Mouse (Mus musculus) thymus, postnatal 25 days (tissue): Measurements from ENCODE around the gene Stx19.
A peak's percentile ranks its signal among the peaks of the same experiment; 100 is the strongest.

Experiments used
- DNase-seq: peaks from one replicate; pipeline ENCODE4 v3.0.0; 2022

The Stx19 gene

GRCm38 (mm10) chr16:62852464-62853252 lies 38.2 kb downstream of the Stx19 start:
- no peak for DNase-seq

- no peak for DNase-seq
These were observed 39.2 kb downstream of the Stx19 start for GRCm38 (mm10) chr16:62853611-62854126.

- peak; percentile 30 for DNase-seq
These were observed 40.0 kb downstream of the Stx19 start, which contains the start of gene Pros1 for GRCm38 (mm10) chr16:62854191-62855068. Gene Pros1 (plus strand): TSS chr16:62854307.

- no peak for DNase-seq
These were observed 40.9 kb downstream of the Stx19 start for GRCm38 (mm10) chr16:62855385-62855784.

GRCm38 (mm10) chr16:62856273-62856672 lies 41.8 kb downstream of the Stx19 start:
- DNase-seq, result no peak

GRCm38 (mm10) chr16:62857498-62857897 lies 43.0 kb downstream of the Stx19 start:
- DNase-seq, result no peak

GRCm38 (mm10) chr16:62858018-62858417 lies 43.5 kb downstream of the Stx19 start:
- DNase-seq, result no peak

GRCm38 (mm10) chr16:62860140-62860539 lies 45.7 kb downstream of the Stx19 start:
- DNase-seq, result no peak

- no peak for DNase-seq
These were observed 47.0 kb downstream of the Stx19 start for GRCm38 (mm10) chr16:62861455-62861854.

- DNase-seq, result no peak
These were observed 58.2 kb downstream of the Stx19 start for GRCm38 (mm10) chr16:62872688-62873117.

GRCm38 (mm10) chr16:62873180-62873579 lies 58.7 kb downstream of the Stx19 start:
- DNase-seq, result no peak
